Mouse (Mus musculus): ENCODE measurements around the gene Gm26566. TPM values are rescaled to one million over a fixed set of nuclear protein-coding genes. Genes with fewer than 3 reads are reported as not detected.
"Not testable (repeated sequence)": the region's sequence is repeated elsewhere in the genome, so short reads cannot be mapped to it uniquely, and the experiment has no call there.

The Gm26566 gene
- polyA plus RNA-seq, 1 experiment = 0.34 TPM

- H3K27ac ChIP-seq (ENCODE audit: insufficient read depth, low read depth, low read length) = no peak overlapping the region
- DNase-seq = peak; percentile 74
Observed at GRCm38 (mm10) chr4:88738480-88738879, 16.9 kb downstream of the Gm26566 start.

GRCm38 (mm10) chr4:88739036-88739435 lies 17.4 kb downstream of the Gm26566 start:
- DNase-seq = no peak
- H3K4me3 ChIP-seq (ENCODE audit: insufficient read depth, low read depth, low read length) = no peak overlapping the region
- no peak overlapping the region for H3K27ac ChIP-seq (ENCODE audit: insufficient read depth, low read depth, low read length)
- 90% methylated on average over 6 of the region's 6 CpGs for WGBS
- H3K36me3 ChIP-seq (ENCODE audit: control insufficient read depth, insufficient read depth, low read length) = no peaks in the 10 kb centered on the region
- H3K4me1 ChIP-seq (ENCODE audit: control insufficient read depth, insufficient read depth, low read length) = no peaks in the 10 kb centered on the region
- no peak for TF ChIP-seq CTCF (conservative IDR thresholded peaks at IDR 0.05; ENCODE audit: insufficient read depth, insufficient read length, low read depth, low read length)
- no peak for TF ChIP-seq POLR2A (IDR thresholded peaks at IDR 0.05; ENCODE audit: low read depth, low read length)
- no peaks in the 10 kb centered on the region for H3K27me3 ChIP-seq (replicated peaks; ENCODE audit: control insufficient read depth, insufficient read depth, low read length)

More at GRCm38 (mm10) chr4:88738480-88738879, 16.9 kb downstream of the Gm26566 start:
- Histone ChIP-seq H3K27me3 (replicated peaks; ENCODE audit: control insufficient read depth, insufficient read depth, low read length) (no peaks in the 10 kb centered on the region), H3K4me1 (ENCODE audit: control insufficient read depth, insufficient read depth, low read length) (no peaks in the 10 kb centered on the region), H3K36me3 (ENCODE audit: control insufficient read depth, insufficient read depth, low read length) (no peaks in the 10 kb centered on the region), H3K4me3 (ENCODE audit: insufficient read depth, low read depth, low read length) (no peak overlapping the region)
- TF ChIP-seq POLR2A (IDR thresholded peaks at IDR 0.05; ENCODE audit: low read depth, low read length) (no peak), CTCF (conservative IDR thresholded peaks at IDR 0.05; ENCODE audit: insufficient read depth, insufficient read length, low read depth, low read length) (peak; percentile 90)
- WGBS = 0% methylated on average over 2 of the region's 2 CpGs

GRCm38 (mm10) chr4:88741426-88741825 lies 19.8 kb downstream of the Gm26566 start:
- 87% methylated on average over 4 of the region's 4 CpGs for WGBS
- no peak for DNase-seq
- TF ChIP-seq POLR2A (IDR thresholded peaks at IDR 0.05; ENCODE audit: low read depth, low read length) (no peak), CTCF (conservative IDR thresholded peaks at IDR 0.05; ENCODE audit: insufficient read depth, insufficient read length, low read depth, low read length) (no peak)

GRCm38 (mm10) chr4:88742771-88743371 lies 21.3 kb downstream of the Gm26566 start:
- H3K36me3 ChIP-seq (ENCODE audit: control insufficient read depth, insufficient read depth, low read length) = no peaks in the 10 kb centered on the region
- no peak for DNase-seq
- H3K4me1 ChIP-seq (ENCODE audit: control insufficient read depth, insufficient read depth, low read length) = no peaks in the 10 kb centered on the region
- no peak overlapping the region for H3K27ac ChIP-seq (ENCODE audit: insufficient read depth, low read depth, low read length)
- H3K4me3 ChIP-seq (ENCODE audit: insufficient read depth, low read depth, low read length) = no peak overlapping the region
- 69% methylated on average over 7 of the region's 7 CpGs for WGBS
- no peak for TF ChIP-seq CTCF (conservative IDR thresholded peaks at IDR 0.05; ENCODE audit: insufficient read depth, insufficient read length, low read depth, low read length)
- no peak for TF ChIP-seq POLR2A (IDR thresholded peaks at IDR 0.05; ENCODE audit: low read depth, low read length)
- H3K27me3 ChIP-seq (replicated peaks; ENCODE audit: control insufficient read depth, insufficient read depth, low read length) = no peaks in the 10 kb centered on the region

More at GRCm38 (mm10) chr4:88741426-88741825, 19.8 kb downstream of the Gm26566 start:
- H3K4me3 ChIP-seq (ENCODE audit: insufficient read depth, low read depth, low read length) = no peak overlapping the region
- no peaks in the 10 kb centered on the region for H3K4me1 ChIP-seq (ENCODE audit: control insufficient read depth, insufficient read depth, low read length)
- H3K27ac ChIP-seq (ENCODE audit: insufficient read depth, low read depth, low read length) = no peak overlapping the region
- no peaks in the 10 kb centered on the region for H3K36me3 ChIP-seq (ENCODE audit: control insufficient read depth, insufficient read depth, low read length)
- H3K27me3 ChIP-seq (replicated peaks; ENCODE audit: control insufficient read depth, insufficient read depth, low read length) = no peaks in the 10 kb centered on the region

- 61% methylated on average over 3 of the region's 3 CpGs for WGBS
- DNase-seq = no peak
- no peak overlapping the region for H3K4me3 ChIP-seq (ENCODE audit: insufficient read depth, low read depth, low read length)
- no peaks in the 10 kb centered on the region for H3K27me3 ChIP-seq (replicated peaks; ENCODE audit: control insufficient read depth, insufficient read depth, low read length)
- H3K27ac ChIP-seq (ENCODE audit: insufficient read depth, low read depth, low read length) = no peak overlapping the region
- H3K36me3 ChIP-seq (ENCODE audit: control insufficient read depth, insufficient read depth, low read length) = no peaks in the 10 kb centered on the region
- TF ChIP-seq CTCF (conservative IDR thresholded peaks at IDR 0.05; ENCODE audit: insufficient read depth, insufficient read length, low read depth, low read length) (peak; percentile 42), POLR2A (IDR thresholded peaks at IDR 0.05; ENCODE audit: low read depth, low read length) (no peak)
- no peaks in the 10 kb centered on the region for H3K4me1 ChIP-seq (ENCODE audit: control insufficient read depth, insufficient read depth, low read length)
Observed at GRCm38 (mm10) chr4:88744207-88744606, 22.6 kb downstream of the Gm26566 start.

- no peak overlapping the region for H3K27ac ChIP-seq (ENCODE audit: insufficient read depth, low read depth, low read length)
- no peaks in the 10 kb centered on the region for H3K4me1 ChIP-seq (ENCODE audit: control insufficient read depth, insufficient read depth, low read length)
- H3K36me3 ChIP-seq (ENCODE audit: control insufficient read depth, insufficient read depth, low read length) = no peaks in the 10 kb centered on the region
- TF ChIP-seq POLR2A (IDR thresholded peaks at IDR 0.05; ENCODE audit: low read depth, low read length) (no peak), CTCF (conservative IDR thresholded peaks at IDR 0.05; ENCODE audit: insufficient read depth, insufficient read length, low read depth, low read length) (no peak)
- no peak for DNase-seq
- H3K4me3 ChIP-seq (ENCODE audit: insufficient read depth, low read depth, low read length) = no peak overlapping the region
- WGBS = 67% methylated on average over 6 of the region's 6 CpGs
- no peaks in the 10 kb centered on the region for H3K27me3 ChIP-seq (replicated peaks; ENCODE audit: control insufficient read depth, insufficient read depth, low read length)
Observed at GRCm38 (mm10) chr4:88749926-88750325, 28.3 kb downstream of the Gm26566 start.

- H3K36me3 ChIP-seq (ENCODE audit: control insufficient read depth, insufficient read depth, low read length); H3K4me3 ChIP-seq (ENCODE audit: insufficient read depth, low read depth, low read length); H3K27me3 ChIP-seq (replicated peaks; ENCODE audit: control insufficient read depth, insufficient read depth, low read length); H3K4me1 ChIP-seq (ENCODE audit: control insufficient read depth, insufficient read depth, low read length); H3K27ac ChIP-seq (ENCODE audit: insufficient read depth, low read depth, low read length): not testable (repeated sequence)
- 87% methylated on average over 15 of the region's 15 CpGs for WGBS
- peak; percentile 55 for DNase-seq
Observed at GRCm38 (mm10) chr4:88754818-88755340, 33.3 kb downstream of the Gm26566 start, which contains the start of gene Gm13271. Gm13271 (plus strand) TSS chr4:88754868.

- not testable (repeated sequence) for DNase-seq; H3K4me1 ChIP-seq (ENCODE audit: control insufficient read depth, insufficient read depth, low read length); H3K27me3 ChIP-seq (replicated peaks; ENCODE audit: control insufficient read depth, insufficient read depth, low read length); H3K36me3 ChIP-seq (ENCODE audit: control insufficient read depth, insufficient read depth, low read length)
- Histone ChIP-seq H3K4me3 (ENCODE audit: insufficient read depth, low read depth, low read length) (peak overlapping the region; percentile 97), H3K27ac (ENCODE audit: insufficient read depth, low read depth, low read length) (peak overlapping the region; percentile 96)
- 8% methylated on average over 28 of the region's 31 CpGs for WGBS
Observed at GRCm38 (mm10) chr4:88756581-88757513, 35.2 kb downstream of the Gm26566 start.

Measured in kidney, adult 2 months (tissue).